Mouse (Mus musculus) left cerebral cortex, postnatal 25 days (tissue): ENCODE data around the gene Zfyve27. TPM values are rescaled to one million over a fixed set of nuclear protein-coding genes. Genes with fewer than 3 reads are reported as not detected.

ENCODE experiments used
- DNase-seq, 2 experiments: peaks; one replicate each; pipeline ENCODE4 v3.0.0; 2022; ENCODE audit warnings: low spot score in 2 of 2, mixed read lengths in 1 of 2
- intact Hi-C: fragments of 180-260 bp; cut with DNase I; formaldehyde crosslinking; loops from one replicate; pipeline ENCODE4 v1.15.1; 2025
- total RNA-seq, 2 experiments: library from RNA; stranded (reverse); gene quantifications; 2 replicates each; pipeline ENCODE4 v1.2.3; 2021

The Zfyve27 gene
- total RNA-seq, 2 experiments from 2014 or later = 84.6 to 95.8 TPM

GRCm38 (mm10) chr19:42167489-42167888 lies 3.7 kb downstream of the Zfyve27 start:
- DNase-seq = no peak
- intact Hi-C loops = loop anchor here (2.0 to 5.0 kb wide), 3 partner anchors 23 to 130 kb away; partner anchors contain the start of genes Ankrd2 and Pi4k2a

GRCm38 (mm10) chr19:42169322-42169975 lies 5.7 kb downstream of the Zfyve27 start:
- peak in 1 of 2 experiments; percentile 13 for DNase-seq

GRCm38 (mm10) chr19:42170025-42170969 lies 6.5 kb downstream of the Zfyve27 start:
- intact Hi-C loops = no loop called here
- peak; percentile 94 to 96 for DNase-seq

More at GRCm38 (mm10) chr19:42169322-42169975, 5.7 kb downstream of the Zfyve27 start:
- intact Hi-C loops = loop anchor here (5.0 kb wide), 2 partner anchors 77 to 132 kb away; partner anchors contain the start of genes Ankrd2 and Pi4k2a

- intact Hi-C loops = no loop called here
- DNase-seq = no peak
Measured at GRCm38 (mm10) chr19:42176841-42177240, 13.1 kb downstream of the Zfyve27 start.

GRCm38 (mm10) chr19:42177461-42177860 lies 13.7 kb downstream of the Zfyve27 start:
- intact Hi-C loops = no loop called here
- no peak for DNase-seq

- DNase-seq = no peak
- intact Hi-C loops = no loop called here
Measured at GRCm38 (mm10) chr19:42179356-42179755, 15.6 kb downstream of the Zfyve27 start.

- intact Hi-C loops = no loop called here
- DNase-seq = no peak
Measured at GRCm38 (mm10) chr19:42182673-42183072, 18.9 kb downstream of the Zfyve27 start.

- no peak for DNase-seq
- intact Hi-C loops = loop anchor here (2.0 kb wide), 1 partner anchor 83 kb away; no protein-coding TSS in a partner anchor
Measured at GRCm38 (mm10) chr19:42189735-42190134, 26.0 kb downstream of the Zfyve27 start.

- intact Hi-C loops = loop anchor here (2.0 kb wide), 1 partner anchor 82 kb away; no protein-coding TSS in a partner anchor
- DNase-seq = peak in 1 of 2 experiments; percentile 52
Measured at GRCm38 (mm10) chr19:42190494-42190893, 26.7 kb downstream of the Zfyve27 start.

GRCm38 (mm10) chr19:42193311-42193710 lies 29.6 kb downstream of the Zfyve27 start:
- intact Hi-C loops = no loop called here
- no peak for DNase-seq

GRCm38 (mm10) chr19:42196378-42196777 lies 32.6 kb downstream of the Zfyve27 start:
- no peak for DNase-seq
- intact Hi-C loops = no loop called here

- intact Hi-C loops = no loop called here
- DNase-seq = no peak
Measured at GRCm38 (mm10) chr19:42197066-42197465, 33.3 kb downstream of the Zfyve27 start.

- DNase-seq = no peak
- intact Hi-C loops = no loop called here
Measured at GRCm38 (mm10) chr19:42198026-42198425, 34.3 kb downstream of the Zfyve27 start.

- intact Hi-C loops = no loop called here
- DNase-seq = no peak
Measured at GRCm38 (mm10) chr19:42201696-42202381, 38.1 kb downstream of the Zfyve27 start, which contains the start of gene Sfrp5. Gene Sfrp5, minus strand, starts transcription at chr19:42202252.

- intact Hi-C loops = no loop called here
- DNase-seq = no peak
Measured at GRCm38 (mm10) chr19:42202467-42202866, 38.7 kb downstream of the Zfyve27 start.

GRCm38 (mm10) chr19:42204306-42204705 lies 40.6 kb downstream of the Zfyve27 start:
- intact Hi-C loops = no loop called here
- no peak for DNase-seq

GRCm38 (mm10) chr19:42205201-42205600 lies 41.5 kb downstream of the Zfyve27 start:
- no peak for DNase-seq
- intact Hi-C loops = no loop called here

- intact Hi-C loops = no loop called here
- DNase-seq = no peak
Measured at GRCm38 (mm10) chr19:42209485-42209884, 45.7 kb downstream of the Zfyve27 start.

GRCm38 (mm10) chr19:42209976-42210375 lies 46.2 kb downstream of the Zfyve27 start:
- intact Hi-C loops = no loop called here
- DNase-seq = no peak

- intact Hi-C loops = no loop called here
- DNase-seq = no peak
Measured at GRCm38 (mm10) chr19:42211936-42212335, 48.2 kb downstream of the Zfyve27 start.
